Mouse (Mus musculus) limb, embryonic 14.5 days (tissue): ENCODE measurements around the gene Zfp872. TPM values are rescaled to one million over a fixed set of nuclear protein-coding genes. Genes with fewer than 3 reads are reported as not detected.
"Not testable (repeated sequence)": the region's sequence is repeated elsewhere in the genome, so short reads cannot be mapped to it uniquely, and the experiment has no call there.

Source experiments
- ATAC-seq: fragments of 200-750 bp; cut with Nextera tagmentation; 2 replicates; pipeline ENCODE4 v1.8.0; 2017; ENCODE audit warnings: low read depth, moderate number of reproducible peaks, moderate TSS enrichment; ENCODE audit not compliant: low FRiP score
- DNase-seq: peaks from one replicate; pipeline ENCODE4 v3.0.0-alpha.2; 2015; ENCODE audit warnings: low spot score
- H3K27ac ChIP-seq: fragments of 300-500 bp; sonication (generic); replicated peaks from 2 replicates; pipeline ENCODE4 v1.5.1; 2014; ENCODE audit warnings: low read depth, mild to moderate bottlenecking, low read length, moderate library complexity, mixed read lengths
- H3K27me3 ChIP-seq: fragments of 300-500 bp; sonication (generic); 2 replicates; pipeline ENCODE4 v1.6.1; 2014; ENCODE audit warnings: low read length, mixed read lengths; ENCODE audit not compliant: control insufficient read depth, insufficient read depth
- H3K36me3 ChIP-seq: fragments of 300-500 bp; sonication (generic); 2 replicates; pipeline ENCODE4 v1.6.1; 2014; ENCODE audit warnings: mild to moderate bottlenecking, low read length, moderate library complexity, mixed read lengths; ENCODE audit not compliant: control insufficient read depth, insufficient read depth
- H3K4me1 ChIP-seq: fragments of 300-500 bp; sonication (generic); 2 replicates; pipeline ENCODE4 v1.6.1; 2014; ENCODE audit warnings: antibody characterized with exemption, low read length, mixed read lengths; ENCODE audit not compliant: control insufficient read depth, insufficient read depth
- H3K4me2 ChIP-seq: fragments of 300-500 bp; sonication (generic); replicated peaks from 2 replicates; pipeline ENCODE4 v1.6.1; 2014; ENCODE audit warnings: low read depth, mild to moderate bottlenecking, low read length, moderate library complexity; ENCODE audit not compliant: severe bottlenecking
- H3K4me3 ChIP-seq: fragments of 300-500 bp; sonication (generic); replicated peaks from 2 replicates; pipeline ENCODE4 v1.5.1; 2014; ENCODE audit warnings: low read length
- H3K9ac ChIP-seq: fragments of 300-500 bp; sonication (generic); 2 replicates; pipeline ENCODE4 v1.6.1; 2014; ENCODE audit warnings: mild to moderate bottlenecking, low read depth, low read length, moderate library complexity; ENCODE audit not compliant: severe bottlenecking
- H3K9me3 ChIP-seq: fragments of 300-500 bp; sonication (generic); 2 replicates; pipeline ENCODE4 v1.6.1; 2016; ENCODE audit warnings: low read length; ENCODE audit not compliant: control insufficient read depth
- POLR2A ChIP-seq: fragments of 200-500 bp; IDR thresholded peaks from 2 replicates; pipeline ENCODE4 v1.8.0; 2012; ENCODE audit warnings: inconsistent platforms, mild to moderate bottlenecking, moderate library complexity, borderline replicate concordance; ENCODE audit not compliant: insufficient read depth, insufficient read length; ENCODE audit errors: extremely low read depth
- WGBS: fragments of 180-500 bp; shearing (Covaris S2); extraction: QIAGEN DNeasy Blood & Tissue Kit; methylation state at CpG from one replicate; pipeline ENCODE4 v1.1.7; 2014; 5-methylcytosine and 5-hydroxymethylcytosine counted together
- polyA plus RNA-seq, 2 experiments: library from polyadenylated mRNA; depleted of rRNA in 1 of 2; stranded (reverse) in 1 of 2; unstranded in 1 of 2; fragments of >200 nt; fragmentation: Nextera tagmentation in 1 of 2; extraction: Ambion mirVana in 1 of 2; gene quantifications; 2 replicates each; pipeline versions ENCODE4 v1.2.1 to v1.2.3; 2012 to 2014

The Zfp872 gene
- polyA plus RNA-seq, 2 experiments, result 0.14 to 0.51 TPM

- Histone ChIP-seq H3K4me2 (no peak overlapping the region), H3K36me3 (no peaks in the 10 kb centered on the region), H3K9ac (no peak overlapping the region), H3K9me3 (no peaks in the 10 kb centered on the region), H3K27ac (no peak overlapping the region), H3K27me3 (no peaks in the 10 kb centered on the region; the same call in 1 of the 2 replicates), H3K4me1 (no peaks in the 10 kb centered on the region), H3K4me3 (no peak overlapping the region)
- no peak for DNase-seq
- TF ChIP-seq POLR2A, result no peak
- no peak for ATAC-seq
- 96% methylated on average over 4 of the region's 4 CpGs for WGBS
These were observed 36.2 kb downstream of the Zfp872 start for GRCm38 (mm10) chr9:22224066-22224465.

- Histone ChIP-seq H3K4me3 (peak overlapping the region; percentile 57), H3K4me1 (no peaks in the 10 kb centered on the region), H3K27ac (0 out of 2 replicates have a peak overlapping the region, but pooled peaks have one; percentile 21), H3K9ac (peak overlapping the region; percentile 71), H3K27me3 (no peaks in the 10 kb centered on the region), H3K9me3 (no peaks in the 10 kb centered on the region), H3K4me2 (peak overlapping the region; percentile 46), H3K36me3 (no peaks in the 10 kb centered on the region)
- peak; percentile 45 for ATAC-seq
- TF ChIP-seq POLR2A, result no peak
- peak; percentile 64 for DNase-seq
- 23% methylated on average over 17 of the region's 17 CpGs for WGBS
These were observed 36.9 kb downstream of the Zfp872 start for GRCm38 (mm10) chr9:22224536-22225503.

GRCm38 (mm10) chr9:22225581-22226388 lies 37.9 kb downstream of the Zfp872 start, which contains the start of gene Zfp809:
Gene Zfp809 (plus strand): TSS chr9:22225714.
- TF ChIP-seq POLR2A, result peak; percentile 74; the same call in 1 of the 2 replicates
- H3K27me3 ChIP-seq, result no peaks in the 10 kb centered on the region
- H3K9ac ChIP-seq, result peak within 1 kb of the TSS; percentile 71
- peak; percentile 99 for ATAC-seq
- peak within 1 kb of the TSS; percentile 57 for H3K4me3 ChIP-seq
- no peaks in the 10 kb centered on the region for H3K4me1 ChIP-seq
- peak within 1 kb of the TSS; percentile 58 for H3K4me2 ChIP-seq
- H3K27ac ChIP-seq, result peak within 1 kb of the TSS; percentile 71
- 2% methylated on average over 35 of the region's 35 CpGs for WGBS
- peak; percentile 96 for DNase-seq
- no peaks in the 10 kb centered on the region for H3K36me3 ChIP-seq
- no peaks in the 10 kb centered on the region for H3K9me3 ChIP-seq

GRCm38 (mm10) chr9:22226389-22226673 lies 38.4 kb downstream of the Zfp872 start:
- H3K9me3 ChIP-seq, ATAC-seq, H3K4me1 ChIP-seq, H3K36me3 ChIP-seq, DNase-seq, H3K27me3 ChIP-seq, H3K27ac ChIP-seq, H3K9ac ChIP-seq: not testable (repeated sequence)
- Histone ChIP-seq H3K4me2 (peak overlapping the region; percentile 58), H3K4me3 (peak overlapping the region; percentile 57)
- WGBS, result 70% methylated on average over 7 of the region's 7 CpGs

- Histone ChIP-seq H3K4me2 (no peak overlapping the region), H3K36me3 (no peaks in the 10 kb centered on the region), H3K27ac (no peak overlapping the region), H3K27me3 (no peaks in the 10 kb centered on the region), H3K9me3 (no peaks in the 10 kb centered on the region), H3K9ac (no peak overlapping the region), H3K4me1 (no peaks in the 10 kb centered on the region), H3K4me3 (no peak overlapping the region)
- DNase-seq (peak; percentile 31), ATAC-seq (no peak)
- TF ChIP-seq POLR2A, result no peak
- WGBS, result 69% methylated on average over 15 of the region's 15 CpGs
These were observed 39.0 kb downstream of the Zfp872 start for GRCm38 (mm10) chr9:22226846-22227245.
